Mouse (Mus musculus): ENCODE data around the gene Gpr171. TPM values are rescaled to one million over a fixed set of nuclear protein-coding genes. Genes with fewer than 3 reads are reported as not detected.

Gpr171 gene
- total RNA-seq, 1 experiment = 0.09 TPM

- Histone ChIP-seq H3K4me1 (ENCODE audit: control insufficient read depth in 2 of 2, insufficient read depth in 2 of 2, low read length in 2 of 2, poor library complexity in 1 of 2) (no peaks in the 10 kb centered on the region), H3K4me3 (ENCODE audit: insufficient read depth in 1 of 2, low read depth in 1 of 2, low read length in 2 of 2, poor library complexity in 1 of 2, severe bottlenecking in 1 of 2) (no peak overlapping the region), H3K9me3 (ENCODE audit: control insufficient read depth, insufficient read depth, low read depth, low read length) (no peaks in the 10 kb centered on the region), H3K27ac (ENCODE audit: insufficient read depth, low read depth, low read length, poor library complexity, severe bottlenecking) (no peak overlapping the region), H3K36me3 (ENCODE audit: control insufficient read depth, insufficient read depth, low read length, poor library complexity, severe bottlenecking) (no peaks in the 10 kb centered on the region), H3K9ac (ENCODE audit: insufficient read depth, low read depth, low read length, poor library complexity, severe bottlenecking) (no peak overlapping the region)
- in situ Hi-C loops (cut with MboI; ENCODE audit: low sequenced_read_pairs in 2 of 2, unreplicated experiment in 2 of 2) = no loop called here
- TF ChIP-seq HCFC1 (IDR thresholded peaks at IDR 0.05; ENCODE audit: borderline replicate concordance, insufficient read depth, low read length) (no peak), CHD2 (IDR thresholded peaks at IDR 0.05; ENCODE audit: low read depth, low read length) (no peak), ZNF384 (IDR thresholded peaks at IDR 0.05; ENCODE audit: low read depth, low read length) (no peak), ZC3H11A (IDR thresholded peaks at IDR 0.05; ENCODE audit: borderline replicate concordance, low read depth, low read length) (no peak), MAFK (IDR thresholded peaks at IDR 0.05; ENCODE audit: insufficient read depth, low read depth, low read length) (no peak)
- DNase-seq (ENCODE audit: low read depth, low spot score) = no peak
Observed at GRCm38 (mm10) chr3:59066558-59067294, 34.9 kb downstream of the Gpr171 start.

GRCm38 (mm10) chr3:59065937-59066336, 35.7 kb downstream of the Gpr171 start:
- DNase-seq (ENCODE audit: low read depth, low spot score) = no peak
- no peaks in the 10 kb centered on the region for H3K9me3 ChIP-seq (ENCODE audit: control insufficient read depth, insufficient read depth, low read depth, low read length)
- TF ChIP-seq CHD2 (IDR thresholded peaks at IDR 0.05; ENCODE audit: low read depth, low read length) = no peak
- TF ChIP-seq ZNF384 (IDR thresholded peaks at IDR 0.05; ENCODE audit: low read depth, low read length) = no peak
- no peak for TF ChIP-seq ZC3H11A (IDR thresholded peaks at IDR 0.05; ENCODE audit: borderline replicate concordance, low read depth, low read length)
- no peak for TF ChIP-seq HCFC1 (IDR thresholded peaks at IDR 0.05; ENCODE audit: borderline replicate concordance, insufficient read depth, low read length)
- no peak for TF ChIP-seq MAFK (IDR thresholded peaks at IDR 0.05; ENCODE audit: insufficient read depth, low read depth, low read length)
- in situ Hi-C loops (cut with MboI; ENCODE audit: low sequenced_read_pairs in 2 of 2, unreplicated experiment in 2 of 2) = no loop called here
- H3K4me1 ChIP-seq (ENCODE audit: control insufficient read depth in 2 of 2, insufficient read depth in 2 of 2, low read length in 2 of 2, poor library complexity in 1 of 2) = no peaks in the 10 kb centered on the region
- no peaks in the 10 kb centered on the region for H3K36me3 ChIP-seq (ENCODE audit: control insufficient read depth, insufficient read depth, low read length, poor library complexity, severe bottlenecking)
- no peak overlapping the region for H3K4me3 ChIP-seq (ENCODE audit: insufficient read depth in 1 of 2, low read depth in 1 of 2, low read length in 2 of 2, poor library complexity in 1 of 2, severe bottlenecking in 1 of 2)
- no peak overlapping the region for H3K27ac ChIP-seq (ENCODE audit: insufficient read depth, low read depth, low read length, poor library complexity, severe bottlenecking)
- H3K9ac ChIP-seq (ENCODE audit: insufficient read depth, low read depth, low read length, poor library complexity, severe bottlenecking) = no peak overlapping the region

- in situ Hi-C loops (cut with MboI; ENCODE audit: low sequenced_read_pairs in 2 of 2, unreplicated experiment in 2 of 2) = no loop called here
- no peak for TF ChIP-seq CHD2 (IDR thresholded peaks at IDR 0.05; ENCODE audit: low read depth, low read length)
- TF ChIP-seq HCFC1 (IDR thresholded peaks at IDR 0.05; ENCODE audit: borderline replicate concordance, insufficient read depth, low read length) = no peak
- no peak for TF ChIP-seq MAFK (IDR thresholded peaks at IDR 0.05; ENCODE audit: insufficient read depth, low read depth, low read length)
- TF ChIP-seq ZC3H11A (IDR thresholded peaks at IDR 0.05; ENCODE audit: borderline replicate concordance, low read depth, low read length) = no peak
- no peak for TF ChIP-seq ZNF384 (IDR thresholded peaks at IDR 0.05; ENCODE audit: low read depth, low read length)
Observed at GRCm38 (mm10) chr3:59063431-59063830, 38.2 kb downstream of the Gpr171 start.

GRCm38 (mm10) chr3:59062141-59062540, 39.5 kb downstream of the Gpr171 start:
- no peaks in the 10 kb centered on the region for H3K9me3 ChIP-seq (ENCODE audit: control insufficient read depth, insufficient read depth, low read depth, low read length)
- TF ChIP-seq ZNF384 (IDR thresholded peaks at IDR 0.05; ENCODE audit: low read depth, low read length) = no peak
- TF ChIP-seq ZC3H11A (IDR thresholded peaks at IDR 0.05; ENCODE audit: borderline replicate concordance, low read depth, low read length) = no peak
- TF ChIP-seq MAFK (IDR thresholded peaks at IDR 0.05; ENCODE audit: insufficient read depth, low read depth, low read length) = no peak
- no peak for TF ChIP-seq CHD2 (IDR thresholded peaks at IDR 0.05; ENCODE audit: low read depth, low read length)
- no peak for TF ChIP-seq HCFC1 (IDR thresholded peaks at IDR 0.05; ENCODE audit: borderline replicate concordance, insufficient read depth, low read length)
- no peaks in the 10 kb centered on the region for H3K36me3 ChIP-seq (ENCODE audit: control insufficient read depth, insufficient read depth, low read length, poor library complexity, severe bottlenecking)
- no peak overlapping the region for H3K9ac ChIP-seq (ENCODE audit: insufficient read depth, low read depth, low read length, poor library complexity, severe bottlenecking)
- H3K4me1 ChIP-seq (ENCODE audit: control insufficient read depth in 2 of 2, insufficient read depth in 2 of 2, low read length in 2 of 2, poor library complexity in 1 of 2) = no peaks in the 10 kb centered on the region
- no peak for DNase-seq (ENCODE audit: low read depth, low spot score)
- no peak overlapping the region for H3K27ac ChIP-seq (ENCODE audit: insufficient read depth, low read depth, low read length, poor library complexity, severe bottlenecking)
- no peak overlapping the region for H3K4me3 ChIP-seq (ENCODE audit: insufficient read depth in 1 of 2, low read depth in 1 of 2, low read length in 2 of 2, poor library complexity in 1 of 2, severe bottlenecking in 1 of 2)
- in situ Hi-C loops (cut with MboI; ENCODE audit: low sequenced_read_pairs in 2 of 2, unreplicated experiment in 2 of 2) = no loop called here

More at GRCm38 (mm10) chr3:59063431-59063830, 38.2 kb downstream of the Gpr171 start:
- Histone ChIP-seq H3K4me1 (ENCODE audit: control insufficient read depth in 2 of 2, insufficient read depth in 2 of 2, low read length in 2 of 2, poor library complexity in 1 of 2) (no peaks in the 10 kb centered on the region), H3K36me3 (ENCODE audit: control insufficient read depth, insufficient read depth, low read length, poor library complexity, severe bottlenecking) (no peaks in the 10 kb centered on the region), H3K9ac (ENCODE audit: insufficient read depth, low read depth, low read length, poor library complexity, severe bottlenecking) (no peak overlapping the region), H3K27ac (ENCODE audit: insufficient read depth, low read depth, low read length, poor library complexity, severe bottlenecking) (no peak overlapping the region), H3K9me3 (ENCODE audit: control insufficient read depth, insufficient read depth, low read depth, low read length) (no peaks in the 10 kb centered on the region), H3K4me3 (ENCODE audit: insufficient read depth in 1 of 2, low read depth in 1 of 2, low read length in 2 of 2, poor library complexity in 1 of 2, severe bottlenecking in 1 of 2) (no peak overlapping the region)
- DNase-seq (ENCODE audit: low read depth, low spot score) = no peak

All from ES-E14 (cell line).